Mouse (Mus musculus): ENCODE results near the gene Prelid3b. TPM values are rescaled to one million over a fixed set of nuclear protein-coding genes. Genes with fewer than 3 reads are reported as not detected.

Gene Prelid3b
- polyA plus RNA-seq, 1 experiment from 2014 or later: 120 TPM

Other genes with a start within 250 kb of the Prelid3b start
- 976 and 1,086 TPM in 2 replicates for gene Gnas, start 188.8 kb downstream of the Prelid3b start, polyA plus RNA-seq (2015; fragmentation: Nextera tagmentation; extraction: Ambion mirVana)
- 9.4 TPM in 2 replicates for gene Gm20721, start 126.4 kb downstream of the Prelid3b start, polyA plus RNA-seq (2015; fragmentation: Nextera tagmentation; extraction: Ambion mirVana)
- gene Nelfcd, start 57.3 kb downstream of the Prelid3b start, polyA plus RNA-seq (2015; fragmentation: Nextera tagmentation; extraction: Ambion mirVana): 131 and 147 TPM in 2 replicates
- 69.9 and 73.2 TPM in 2 replicates for gene Ctsz, start 34.0 kb downstream of the Prelid3b start, polyA plus RNA-seq (2015; fragmentation: Nextera tagmentation; extraction: Ambion mirVana)
- gene Tubb1, start 22.4 kb downstream of the Prelid3b start, polyA plus RNA-seq (2015; fragmentation: Nextera tagmentation; extraction: Ambion mirVana): 0.96 and 1.2 TPM in 2 replicates
- 740 and 832 TPM in 2 replicates for gene Atp5e, start 9.0 kb downstream of the Prelid3b start, polyA plus RNA-seq (2015; fragmentation: Nextera tagmentation; extraction: Ambion mirVana)
- not detected in 2 replicates for gene Zfp831, start 170.5 kb upstream of the Prelid3b start, polyA plus RNA-seq (2015; fragmentation: Nextera tagmentation; extraction: Ambion mirVana)